Mouse (Mus musculus) lung, embryonic 16.5 days (tissue): Measurements from ENCODE around the gene Arid1b. TPM values are rescaled to one million over a fixed set of nuclear protein-coding genes. Genes with fewer than 3 reads are reported as not detected.

Source experiments
- ATAC-seq: fragments of 200-750 bp; cut with Nextera tagmentation; 2 replicates; pipeline ENCODE4 v1.8.0; 2017; ENCODE audit warnings: low read depth, mild to moderate bottlenecking, moderate library complexity
- H3K27ac ChIP-seq: fragments of 300-500 bp; sonication (generic); 2 replicates; pipeline ENCODE4 v1.5.1; 2014; ENCODE audit warnings: mild to moderate bottlenecking, control low read depth, low read length
- H3K27me3 ChIP-seq: fragments of 300-500 bp; sonication (generic); 2 replicates; pipeline ENCODE4 v1.6.1; 2014; ENCODE audit warnings: low read depth, low read length, mixed read lengths; ENCODE audit not compliant: control insufficient read depth, insufficient read depth
- H3K36me3 ChIP-seq: fragments of 300-500 bp; sonication (generic); 2 replicates; pipeline ENCODE4 v1.6.1; 2014; ENCODE audit warnings: low read length; ENCODE audit not compliant: control insufficient read depth, insufficient read depth
- H3K4me1 ChIP-seq: fragments of 300-500 bp; sonication (generic); replicated peaks from 2 replicates; pipeline ENCODE4 v1.6.1; 2014; ENCODE audit warnings: low read length, mixed read lengths; ENCODE audit not compliant: control insufficient read depth, insufficient read depth
- H3K4me2 ChIP-seq: fragments of 300-500 bp; sonication (generic); 2 replicates; pipeline ENCODE4 v1.6.1; 2014; ENCODE audit warnings: low read depth, low read length, control low read depth
- H3K4me3 ChIP-seq: fragments of 300-500 bp; sonication (generic); 2 replicates; pipeline ENCODE4 v1.5.1; 2014; ENCODE audit warnings: mild to moderate bottlenecking, low read length, control low read depth
- H3K9ac ChIP-seq: fragments of 300-500 bp; sonication (generic); 2 replicates; pipeline ENCODE4 v1.6.1; 2014; ENCODE audit warnings: low read length, control low read depth
- H3K9me3 ChIP-seq: fragments of 300-500 bp; sonication (generic); 2 replicates; pipeline ENCODE4 v1.6.1; 2016; ENCODE audit warnings: low read length; ENCODE audit not compliant: control insufficient read depth
- WGBS: fragments of 180-500 bp; shearing (Covaris S2); extraction: QIAGEN DNeasy Blood & Tissue Kit; methylation state at CpG from one replicate; pipeline ENCODE4 v1.1.7; 2014; 5-methylcytosine and 5-hydroxymethylcytosine counted together
- polyA plus RNA-seq: library from polyadenylated mRNA; unstranded; fragments of >200 nt; fragmentation: Nextera tagmentation; extraction: Ambion mirVana; gene quantifications from 2 replicates; pipeline ENCODE4 v1.2.1, GENCODE M21; 2015

The Arid1b gene
- polyA plus RNA-seq, 1 experiment from 2014 or later, result 10.2 TPM

- no peak overlapping the region for H3K4me2 ChIP-seq
- H3K27me3 ChIP-seq, result no peaks in the 10 kb centered on the region
- H3K4me1 ChIP-seq, result peaks cover 37% of the 10 kb centered on the region
- no peak overlapping the region for H3K4me3 ChIP-seq
- 0 out of 2 replicates have a peak, but pooled peaks cover 2% of the 10 kb centered on the region for H3K36me3 ChIP-seq
- 59% methylated on average over 10 of the region's 10 CpGs for WGBS
- H3K27ac ChIP-seq, result no peak overlapping the region
- no peaks in the 10 kb centered on the region for H3K9me3 ChIP-seq
- H3K9ac ChIP-seq, result no peak overlapping the region
- no peak for ATAC-seq
Observed at GRCm38 (mm10) chr17:5023745-5024144, 29.6 kb downstream of the Arid1b start.

- Histone ChIP-seq H3K27me3 (no peaks in the 10 kb centered on the region), H3K4me3 (no peak overlapping the region), H3K9me3 (no peaks in the 10 kb centered on the region), H3K4me2 (no peak overlapping the region), H3K36me3 (0 out of 2 replicates have a peak, but pooled peaks cover 2% of the 10 kb centered on the region), H3K27ac (no peak overlapping the region), H3K9ac (no peak overlapping the region), H3K4me1 (peaks cover 39% of the 10 kb centered on the region)
- ATAC-seq, result no peak
- WGBS, result 88% methylated on average over 1 of the region's 1 CpGs
Observed at GRCm38 (mm10) chr17:5025400-5025799, 31.3 kb downstream of the Arid1b start.

- H3K4me2 ChIP-seq, result no peak overlapping the region
- H3K9ac ChIP-seq, result no peak overlapping the region
- H3K36me3 ChIP-seq, result 0 out of 2 replicates have a peak, but pooled peaks cover 2% of the 10 kb centered on the region
- H3K4me1 ChIP-seq, result peaks cover 32% of the 10 kb centered on the region
- no peak for ATAC-seq
- H3K27ac ChIP-seq, result no peak overlapping the region
- no peaks in the 10 kb centered on the region for H3K9me3 ChIP-seq
- no peak overlapping the region for H3K4me3 ChIP-seq
- H3K27me3 ChIP-seq, result no peaks in the 10 kb centered on the region
- 64% methylated on average over 2 of the region's 2 CpGs for WGBS
Observed at GRCm38 (mm10) chr17:5026578-5026977, 32.4 kb downstream of the Arid1b start.

GRCm38 (mm10) chr17:5029148-5029547, 35.0 kb downstream of the Arid1b start:
- H3K4me1 ChIP-seq, result peaks cover 16% of the 10 kb centered on the region
- 0 out of 2 replicates have a peak, but pooled peaks cover 2% of the 10 kb centered on the region for H3K36me3 ChIP-seq
- H3K4me3 ChIP-seq, result no peak overlapping the region
- no peaks in the 10 kb centered on the region for H3K9me3 ChIP-seq
- ATAC-seq, result no peak
- no peak overlapping the region for H3K9ac ChIP-seq
- no peak overlapping the region for H3K4me2 ChIP-seq
- 74% methylated on average over 4 of the region's 4 CpGs for WGBS
- H3K27me3 ChIP-seq, result no peaks in the 10 kb centered on the region
- H3K27ac ChIP-seq, result no peak overlapping the region

- no peak for ATAC-seq
- Histone ChIP-seq H3K4me2 (no peak overlapping the region), H3K4me3 (no peak overlapping the region), H3K4me1 (peaks cover 15% of the 10 kb centered on the region), H3K27ac (no peak overlapping the region), H3K9ac (no peak overlapping the region), H3K36me3 (0 out of 2 replicates have a peak, but pooled peaks cover 2% of the 10 kb centered on the region), H3K9me3 (no peaks in the 10 kb centered on the region), H3K27me3 (no peaks in the 10 kb centered on the region)
- 70% methylated on average over 2 of the region's 2 CpGs for WGBS
Observed at GRCm38 (mm10) chr17:5030290-5030689, 36.2 kb downstream of the Arid1b start.

- no peak overlapping the region for H3K4me3 ChIP-seq
- peaks cover 10% of the 10 kb centered on the region; the same call in 1 of the 2 replicates for H3K4me1 ChIP-seq
- H3K27ac ChIP-seq, result no peak overlapping the region
- ATAC-seq, result no peak
- no peaks in the 10 kb centered on the region for H3K36me3 ChIP-seq
- no peaks in the 10 kb centered on the region for H3K9me3 ChIP-seq
- no peak overlapping the region for H3K9ac ChIP-seq
- 67% methylated on average over 3 of the region's 3 CpGs for WGBS
- H3K27me3 ChIP-seq, result no peaks in the 10 kb centered on the region
- no peak overlapping the region for H3K4me2 ChIP-seq
Observed at GRCm38 (mm10) chr17:5033346-5033745, 39.2 kb downstream of the Arid1b start.

- Histone ChIP-seq H3K4me3 (no peak overlapping the region), H3K4me1 (peaks cover 10% of the 10 kb centered on the region; the same call in 1 of the 2 replicates), H3K4me2 (no peak overlapping the region), H3K27ac (no peak overlapping the region), H3K9ac (no peak overlapping the region), H3K9me3 (no peaks in the 10 kb centered on the region), H3K27me3 (no peaks in the 10 kb centered on the region), H3K36me3 (no peaks in the 10 kb centered on the region)
- WGBS, result 69% methylated on average over 3 of the region's 3 CpGs
- no peak for ATAC-seq
Observed at GRCm38 (mm10) chr17:5034201-5034600, 40.1 kb downstream of the Arid1b start.

- no peak for ATAC-seq
- Histone ChIP-seq H3K4me2 (no peak overlapping the region), H3K4me1 (peaks cover 5% of the 10 kb centered on the region; the same call in 1 of the 2 replicates), H3K27me3 (no peaks in the 10 kb centered on the region), H3K9ac (no peak overlapping the region), H3K36me3 (no peaks in the 10 kb centered on the region), H3K27ac (no peak overlapping the region), H3K4me3 (no peak overlapping the region), H3K9me3 (no peaks in the 10 kb centered on the region)
- WGBS, result 61% methylated on average over 2 of the region's 2 CpGs
Observed at GRCm38 (mm10) chr17:5036200-5036835, 42.2 kb downstream of the Arid1b start.

GRCm38 (mm10) chr17:5037199-5037598, 43.1 kb downstream of the Arid1b start:
- Histone ChIP-seq H3K4me2 (no peak overlapping the region), H3K27me3 (no peaks in the 10 kb centered on the region), H3K36me3 (no peaks in the 10 kb centered on the region), H3K9me3 (no peaks in the 10 kb centered on the region), H3K4me1 (peaks cover 5% of the 10 kb centered on the region; the same call in 1 of the 2 replicates), H3K9ac (no peak overlapping the region), H3K27ac (no peak overlapping the region), H3K4me3 (no peak overlapping the region)
- ATAC-seq, result no peak
- 81% methylated on average over 8 of the region's 8 CpGs for WGBS
